Mouse (Mus musculus) retina, embryonic 14.5 days (tissue): Measurements from ENCODE around the gene Znrf1.
A peak's percentile ranks its signal among the peaks of the same experiment; 100 is the strongest.

Experiments used
- DNase-seq: peaks from one replicate; pipeline ENCODE4 v3.0.0-alpha.2; 2015; ENCODE audit warnings: low spot score

Gene Znrf1

DNA sequence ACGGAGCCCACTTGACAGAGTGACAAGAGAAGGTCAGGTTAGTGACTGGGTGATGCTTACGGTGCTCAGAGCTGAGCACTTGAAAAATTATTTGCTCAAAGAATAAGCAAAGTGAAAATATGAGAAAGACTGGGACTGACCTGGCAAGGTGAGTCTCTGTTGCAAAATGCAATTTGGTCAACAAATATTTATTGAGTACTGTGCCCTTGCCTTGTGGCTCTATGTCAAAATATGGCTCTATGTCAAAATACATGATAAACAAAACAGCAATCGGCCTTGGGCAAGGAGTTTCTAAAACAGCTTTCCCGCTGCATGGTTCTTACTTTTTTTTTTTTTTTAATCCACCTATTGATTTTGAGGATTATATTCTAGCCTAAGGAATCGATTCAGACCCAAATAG, 406 bp upstream of the Znrf1 start:
- no peak for DNase-seq

DNA sequence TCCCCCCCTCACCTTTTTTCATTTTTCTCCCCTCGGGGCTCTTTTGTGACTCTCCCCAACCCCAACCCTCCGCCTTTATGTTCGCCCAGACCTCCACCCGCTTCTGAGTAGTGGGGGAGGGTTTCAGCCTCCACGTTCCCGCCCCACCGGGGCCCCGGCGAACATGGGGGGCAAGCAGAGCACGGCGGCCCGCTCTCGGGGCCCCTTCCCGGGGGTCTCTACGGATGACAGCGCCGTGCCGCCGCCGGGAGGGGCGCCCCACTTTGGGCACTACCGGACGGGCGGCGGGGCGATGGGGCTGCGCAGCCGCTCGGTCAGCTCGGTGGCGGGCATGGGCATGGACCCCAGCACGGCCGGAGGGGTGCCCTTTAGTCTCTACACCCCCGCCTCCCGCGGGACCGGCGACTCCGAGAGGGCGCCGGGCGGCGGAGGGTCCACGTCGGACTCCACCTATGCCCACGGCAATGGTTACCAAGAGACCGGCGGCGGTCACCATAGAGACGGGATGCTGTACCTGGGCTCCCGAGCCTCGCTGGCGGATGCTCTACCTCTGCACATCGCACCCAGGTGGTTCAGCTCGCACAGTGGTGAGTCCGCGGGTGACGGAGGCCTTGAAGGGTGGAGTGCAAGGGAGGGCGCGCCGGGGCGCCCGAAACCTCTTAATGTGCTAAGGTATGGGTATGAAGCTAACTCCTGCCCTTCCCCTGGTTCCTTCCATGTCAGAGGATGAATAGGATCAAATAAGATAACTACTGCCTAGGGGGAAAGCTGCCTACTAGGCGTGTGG, 1.3 kb downstream of the Znrf1 start:
- DNase-seq, result peak; percentile 47

DNA sequence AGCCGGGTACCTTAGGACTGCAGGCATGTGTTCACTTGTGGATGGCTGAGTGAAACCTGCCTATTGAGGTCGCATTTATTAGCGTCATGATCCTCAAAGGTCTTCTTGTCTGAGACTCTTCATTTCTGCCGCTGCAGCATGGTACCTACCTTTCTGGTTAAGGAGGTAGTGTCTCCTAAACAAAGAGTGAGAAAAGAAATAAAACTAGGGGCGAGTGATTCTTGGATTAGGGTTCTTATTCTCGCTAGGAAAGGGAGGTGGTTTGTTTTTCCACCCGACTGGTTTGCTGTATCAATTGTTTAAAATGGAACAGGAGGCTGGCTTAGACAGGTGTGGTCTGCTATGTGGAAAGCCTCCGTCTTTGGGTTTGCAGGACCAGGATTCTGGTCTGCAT, 1.9 kb downstream of the Znrf1 start:
- no peak for DNase-seq

DNA sequence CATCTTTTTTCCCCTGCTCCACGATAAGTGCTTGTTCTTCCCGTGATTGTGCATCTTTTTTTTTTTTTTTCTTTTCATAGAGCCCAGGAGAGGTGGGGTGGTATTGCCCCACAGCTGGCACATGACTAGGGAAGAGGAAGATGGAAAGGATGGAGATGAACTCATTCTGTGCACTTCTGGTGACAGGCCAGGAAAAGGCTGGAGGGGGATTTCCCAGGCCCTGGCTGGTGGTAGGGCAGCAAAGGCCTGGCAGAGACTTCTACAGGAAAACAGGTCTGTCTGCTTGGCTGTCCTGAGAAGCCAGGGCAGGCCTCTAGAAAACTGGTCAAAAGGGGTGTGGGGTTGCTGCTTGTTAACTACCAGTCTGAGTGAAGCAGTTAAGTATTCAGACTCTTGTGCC, 2.3 kb downstream of the Znrf1 start:
- DNase-seq, result no peak

DNA sequence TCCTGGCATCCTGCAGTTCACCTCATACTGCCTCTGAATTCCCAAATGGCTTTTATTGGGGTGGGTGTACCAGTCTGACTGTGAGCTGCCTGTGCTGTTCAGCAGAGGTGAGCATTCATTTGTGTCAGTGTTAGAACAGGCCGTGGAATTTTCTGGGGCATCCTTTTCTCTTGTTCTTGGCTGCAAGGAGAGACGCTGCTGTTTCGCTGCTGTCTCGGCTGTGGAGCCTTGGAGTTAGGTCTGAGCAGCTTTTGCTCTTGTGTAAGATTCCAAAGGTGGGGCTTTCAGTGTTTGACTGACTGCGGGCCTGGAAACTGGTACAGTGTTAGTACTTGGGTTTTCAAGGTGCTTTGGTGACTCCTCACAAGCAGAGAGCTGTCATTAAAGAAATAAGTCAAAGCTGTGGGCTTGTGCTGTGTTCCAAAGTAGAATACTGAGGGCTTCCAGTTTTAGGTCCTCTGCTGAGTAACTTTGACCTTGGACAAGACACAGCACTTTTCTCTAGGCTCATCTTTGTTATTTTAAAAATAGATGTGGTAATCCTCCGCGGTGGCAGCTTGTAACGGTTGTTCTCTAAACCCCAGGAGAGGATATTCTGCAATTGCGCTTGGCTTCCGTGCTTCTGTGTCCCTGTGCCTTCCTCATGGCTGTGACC, 3.7 kb downstream of the Znrf1 start:
- no peak for DNase-seq

DNA sequence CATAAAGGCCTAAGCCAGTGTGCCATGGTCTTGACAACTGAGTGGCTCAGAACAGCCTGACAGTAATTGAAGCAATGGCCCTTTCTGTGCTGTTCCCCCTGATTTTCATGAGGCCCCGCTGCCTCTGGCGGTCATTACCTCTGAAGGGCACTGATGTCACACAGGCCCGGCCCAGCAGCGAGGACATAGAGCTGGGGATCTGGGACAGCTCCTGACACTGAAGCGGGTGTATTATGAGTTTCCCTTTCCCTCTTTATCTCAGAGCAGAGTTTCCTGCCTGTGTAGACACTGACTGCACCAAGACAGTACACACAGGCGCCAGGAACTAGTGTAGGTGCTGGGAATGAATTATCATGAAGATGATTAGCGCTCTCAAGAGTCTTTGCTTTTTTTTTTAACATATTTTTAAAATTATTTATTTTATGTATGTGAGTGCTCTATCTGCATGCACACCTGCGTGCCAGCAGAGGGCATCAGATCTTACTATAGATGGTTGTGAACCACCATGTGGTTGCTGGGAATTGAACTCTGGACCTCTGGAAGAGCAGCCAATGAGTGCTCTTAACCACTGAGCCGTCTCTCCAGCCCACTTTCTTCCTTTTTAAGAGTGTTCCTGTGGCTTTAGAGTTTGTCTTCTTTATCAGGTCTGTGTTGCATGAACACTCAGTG, 7.9 kb downstream of the Znrf1 start:
- peak; percentile 28 for DNase-seq

DNA sequence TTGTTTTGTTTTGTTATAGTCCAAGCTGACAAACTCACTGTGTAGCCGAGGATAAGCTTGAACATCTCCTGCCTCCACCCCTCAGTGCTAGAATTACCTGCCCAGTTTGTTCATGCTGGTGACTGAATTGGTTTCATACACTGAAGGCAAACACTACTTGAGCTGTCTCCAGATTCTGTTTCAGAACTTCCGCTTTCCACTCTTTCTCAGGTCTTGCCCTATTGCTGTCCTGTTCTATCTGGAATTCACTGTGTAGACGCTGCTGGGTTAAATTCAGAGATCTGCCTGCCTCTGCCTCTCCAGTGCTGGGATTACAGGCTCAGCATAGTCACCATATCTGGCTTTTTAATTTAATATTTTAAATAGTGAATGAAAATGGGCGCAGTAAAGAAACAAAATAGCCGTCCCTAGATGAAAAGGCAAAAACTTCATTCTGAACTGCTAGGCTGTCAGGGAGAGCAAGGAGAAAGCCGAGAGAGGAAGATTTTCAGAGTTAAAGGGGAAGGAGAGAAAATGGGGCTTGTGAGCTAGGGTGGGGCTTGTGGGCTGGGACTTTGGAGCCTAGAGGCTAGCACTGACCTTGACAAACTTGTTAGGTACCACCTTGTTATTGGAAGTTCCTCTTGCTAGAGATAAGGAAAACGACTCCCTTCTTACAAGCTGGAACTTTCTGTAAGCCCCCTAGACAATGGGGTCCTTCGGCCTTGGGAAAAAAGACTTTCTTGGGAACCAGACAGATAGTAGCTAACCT, 9.7 kb downstream of the Znrf1 start:
- no peak for DNase-seq

DNA sequence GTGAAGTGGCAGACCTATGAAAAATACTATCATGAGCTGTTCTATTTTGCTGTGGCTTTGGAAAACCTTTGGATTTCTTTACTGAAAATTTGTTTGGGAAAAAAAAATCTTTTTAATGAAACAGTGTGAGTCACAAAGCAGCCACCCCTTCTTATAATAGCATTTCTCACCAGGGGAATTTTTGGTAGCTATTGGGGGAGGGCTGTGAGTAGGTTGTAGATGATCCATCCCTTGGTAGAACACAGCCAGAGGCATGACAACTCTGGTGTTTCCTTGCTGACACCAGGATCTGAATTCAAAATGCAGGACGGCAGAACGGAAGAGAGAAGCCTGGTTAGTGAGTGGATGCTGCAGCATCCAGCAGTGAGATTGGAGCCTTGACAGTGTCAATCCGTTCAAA, 11.2 kb downstream of the Znrf1 start:
- DNase-seq, result no peak

DNA sequence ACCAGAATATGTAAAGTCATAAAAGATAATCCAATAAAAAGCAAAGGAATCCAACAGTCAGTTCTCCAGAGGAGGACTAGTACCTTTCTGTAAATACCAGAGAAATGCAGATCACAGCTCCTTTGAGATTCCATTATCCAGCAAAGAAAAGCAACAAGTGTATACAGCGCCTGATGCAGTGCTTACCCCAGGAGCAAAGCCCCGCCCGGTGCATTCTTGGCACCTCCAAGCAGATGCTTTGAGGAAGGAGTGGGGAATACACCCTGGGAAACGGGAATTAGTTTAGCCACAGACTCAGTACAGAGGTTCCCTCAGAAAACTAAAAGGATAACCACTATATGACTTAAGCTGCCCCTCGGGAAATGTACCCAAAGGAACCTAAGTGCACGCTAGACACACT, 12.3 kb downstream of the Znrf1 start:
- DNase-seq, result no peak

DNA sequence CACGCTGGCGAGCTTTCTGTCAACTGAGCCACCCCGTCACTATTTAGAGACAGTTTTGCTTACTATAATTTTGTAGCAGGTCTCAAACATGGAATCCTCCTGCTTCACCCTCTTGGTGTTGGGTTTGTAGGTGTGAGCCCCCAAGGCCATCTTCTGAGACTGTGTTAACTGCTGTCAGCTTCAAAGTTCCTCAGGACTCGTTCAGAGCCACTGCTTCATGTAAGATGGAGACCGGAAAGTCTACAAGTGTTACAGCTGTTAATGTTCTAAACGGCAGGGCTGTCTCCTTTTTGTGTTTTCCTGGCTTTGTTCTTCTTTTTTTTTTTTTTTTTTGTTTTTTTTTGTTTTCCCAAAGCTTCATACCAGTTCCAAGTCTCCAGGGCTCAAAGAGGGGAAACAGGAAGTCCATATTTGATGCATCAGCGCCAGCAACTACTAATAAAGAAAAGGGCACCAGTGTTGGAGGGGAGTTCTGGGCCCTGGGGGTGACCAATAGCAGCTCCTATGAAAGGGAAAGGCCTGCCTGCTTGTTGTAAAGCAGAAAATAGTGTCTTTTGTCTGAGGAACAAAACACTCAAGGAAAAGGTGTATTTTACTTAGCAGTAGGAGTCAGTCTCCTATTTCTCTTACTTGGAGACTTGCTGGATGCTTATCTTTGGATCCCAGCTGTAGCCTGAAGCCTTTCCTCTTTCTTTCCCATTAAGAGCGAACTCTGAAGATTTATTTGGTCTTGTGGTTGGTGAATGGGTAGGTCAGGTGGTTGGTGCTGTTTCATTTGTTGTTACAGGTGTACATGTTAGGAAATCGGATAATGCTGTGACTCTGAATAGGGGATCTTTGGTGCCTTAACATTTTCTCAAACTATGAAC, 14.3 kb downstream of the Znrf1 start:
- no peak for DNase-seq

DNA sequence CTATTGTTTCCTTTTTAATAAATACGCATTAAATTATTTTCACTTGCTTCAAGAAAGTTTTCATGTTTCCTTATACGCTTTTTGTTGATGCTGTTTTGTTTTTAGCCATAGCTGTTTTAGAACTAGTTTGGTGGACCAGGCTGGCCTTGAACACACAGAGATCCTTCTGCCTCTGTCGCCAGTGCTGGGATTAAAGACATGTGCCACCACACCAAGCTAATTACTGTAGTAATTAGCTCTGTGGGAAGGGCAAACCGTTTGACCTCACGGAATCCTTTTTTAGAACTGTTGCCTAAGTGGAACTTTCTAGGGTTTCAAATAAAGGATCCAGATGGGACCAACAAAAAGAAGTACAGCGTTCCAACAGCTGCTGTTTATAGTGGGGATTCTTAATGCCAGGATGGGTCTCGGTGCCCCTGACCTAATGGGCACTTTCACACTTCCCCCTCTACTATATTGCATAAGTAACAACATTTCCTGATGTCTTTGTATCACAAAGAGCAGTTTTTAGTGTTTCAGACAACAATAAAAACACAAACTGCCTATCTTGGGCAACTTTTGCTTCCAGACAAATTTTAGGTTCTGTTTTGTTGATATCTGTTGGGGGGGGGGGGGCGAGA, 15.7 kb downstream of the Znrf1 start:
- DNase-seq, result no peak

DNA sequence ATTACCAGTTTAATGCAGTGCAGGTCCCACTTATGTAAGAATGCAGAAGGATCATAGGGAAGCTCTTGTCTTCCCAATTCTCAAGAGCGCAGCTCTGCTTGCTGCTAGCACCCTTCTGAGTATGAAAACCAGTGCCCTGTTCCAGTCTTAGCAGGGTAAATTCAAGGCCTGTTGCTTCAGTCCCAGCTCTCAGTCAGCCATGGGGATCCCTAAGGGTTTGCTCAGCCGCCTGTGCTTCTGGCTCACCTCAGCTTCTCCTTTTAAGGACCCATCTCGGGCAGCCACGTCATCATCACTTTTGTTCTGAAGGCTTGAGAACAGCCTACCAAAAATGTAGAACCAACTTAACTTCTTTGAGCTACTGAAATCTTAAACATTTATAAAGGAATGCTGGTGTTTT, 25.9 kb downstream of the Znrf1 start:
- no peak for DNase-seq

DNA sequence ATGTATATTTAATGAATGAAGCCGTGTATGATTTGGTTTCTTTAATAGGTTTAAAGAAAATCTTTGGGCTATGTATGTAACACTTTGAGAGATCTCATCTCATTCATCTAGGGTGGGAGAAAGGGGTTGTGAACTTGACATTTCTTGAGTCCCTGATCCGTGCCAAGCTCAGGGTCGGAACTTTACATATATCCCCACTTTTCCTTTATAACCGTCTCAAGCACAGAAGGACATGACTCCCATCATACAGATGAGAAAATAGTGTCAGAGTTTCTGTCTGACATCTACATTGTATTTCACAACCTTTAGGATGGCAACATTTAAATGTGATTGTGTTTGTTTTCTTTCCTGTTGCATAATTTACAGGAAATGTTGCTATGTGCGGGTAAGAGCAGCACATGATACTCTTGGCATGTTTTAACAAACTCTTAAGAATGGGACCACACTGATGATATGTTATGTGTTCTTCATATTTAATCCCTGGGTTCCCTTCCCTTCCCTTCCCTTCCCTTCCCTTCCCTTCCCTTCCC, 26.4 kb downstream of the Znrf1 start:
- DNase-seq, result no peak

DNA sequence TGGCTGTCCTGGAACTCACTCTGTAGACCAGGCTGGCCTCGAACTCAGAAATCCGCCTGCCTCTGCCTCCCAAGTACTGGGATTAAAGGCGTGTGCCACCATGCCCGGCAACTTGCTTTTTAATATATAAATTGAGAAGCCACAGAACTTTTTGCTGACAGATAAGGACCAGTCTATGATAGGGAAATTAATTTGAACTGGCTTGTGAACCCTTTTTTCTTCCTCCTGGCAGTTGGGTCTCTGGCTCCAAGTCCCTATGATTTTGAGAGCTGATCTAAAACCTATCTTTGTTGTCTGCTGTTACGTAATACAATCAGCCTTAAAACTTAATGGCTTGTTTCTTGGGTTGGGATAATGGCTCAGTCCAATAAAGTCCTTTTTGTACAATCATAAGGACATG, 27.2 kb downstream of the Znrf1 start:
- DNase-seq, result no peak

DNA sequence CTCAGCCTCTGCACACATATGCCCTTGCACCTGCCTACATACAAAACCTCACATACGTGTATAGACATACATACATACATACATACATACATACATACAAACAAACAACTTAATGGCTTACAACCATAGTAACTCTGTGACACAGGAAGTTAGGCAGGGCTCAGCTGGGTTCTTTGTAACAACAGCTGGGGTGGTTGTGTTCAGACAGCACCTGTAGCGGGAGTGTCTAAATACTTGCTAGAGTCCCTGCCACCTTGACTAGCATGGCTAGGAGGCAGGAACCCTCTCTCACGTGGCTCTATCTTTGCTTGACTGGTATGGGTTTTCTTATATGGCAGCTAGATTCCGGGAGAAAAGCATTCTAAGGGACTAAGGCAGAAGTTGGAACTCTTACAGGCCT, 27.8 kb downstream of the Znrf1 start:
- no peak for DNase-seq

DNA sequence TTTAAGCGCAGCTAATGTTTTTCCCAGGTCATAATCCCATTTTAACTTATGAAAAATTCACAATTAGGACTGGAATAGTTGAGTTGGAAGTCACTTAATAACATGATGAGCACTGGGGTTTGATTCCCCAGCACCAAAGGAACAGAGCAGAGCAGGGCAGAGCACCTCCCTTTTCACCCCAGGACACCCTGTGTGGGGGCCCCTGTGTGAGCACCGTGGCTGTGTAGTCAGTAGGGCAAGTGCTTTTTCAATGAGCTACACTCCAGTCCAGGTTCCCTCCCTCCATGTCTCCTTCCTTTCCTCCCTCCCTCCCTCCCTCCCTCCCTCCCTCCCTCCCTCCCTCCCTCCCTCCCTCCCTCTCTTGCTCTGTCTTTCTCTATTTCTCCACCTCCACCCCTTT, 28.2 kb downstream of the Znrf1 start:
- no peak for DNase-seq

DNA sequence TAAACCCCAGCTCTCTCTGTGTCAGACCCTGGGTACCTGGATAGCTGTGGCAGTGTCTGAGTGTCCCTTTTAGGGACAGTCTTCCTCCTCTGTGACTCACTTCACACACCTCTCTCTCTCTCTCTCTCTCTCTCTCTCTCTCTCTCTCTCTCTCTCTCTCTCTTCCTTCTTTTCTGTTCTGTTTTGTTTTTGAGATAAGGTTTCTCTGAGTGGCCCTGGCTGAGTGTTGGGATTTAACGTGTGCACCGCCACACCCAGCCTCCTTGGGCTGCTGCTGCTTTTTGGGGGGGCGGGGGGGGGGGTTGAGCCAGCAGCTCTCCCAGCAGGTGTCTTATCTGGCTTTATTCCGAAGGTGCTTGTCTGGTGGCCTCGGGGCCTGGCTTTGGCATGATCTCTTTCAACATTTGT, 29.9 kb downstream of the Znrf1 start:
- no peak for DNase-seq

DNA sequence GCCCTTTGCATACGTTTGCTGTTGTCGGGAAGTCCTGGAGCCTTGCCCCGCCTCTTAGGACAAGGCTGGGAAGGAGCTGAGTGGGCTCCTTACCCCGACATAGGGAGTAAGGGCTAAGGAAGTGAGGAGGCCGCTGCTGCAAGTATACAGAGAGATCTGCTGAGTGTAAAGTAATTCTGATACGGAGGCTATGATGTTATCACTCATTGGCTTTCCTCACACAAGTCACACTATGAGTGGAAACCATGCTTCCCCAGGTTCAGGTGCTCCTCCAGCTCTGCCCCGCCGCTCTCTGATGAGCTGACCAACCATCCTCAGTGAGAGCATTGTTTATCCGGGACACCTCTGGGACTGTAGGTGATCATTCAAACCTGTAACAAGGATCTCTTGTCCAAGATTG, 30.4 kb downstream of the Znrf1 start:
- no peak for DNase-seq

DNA sequence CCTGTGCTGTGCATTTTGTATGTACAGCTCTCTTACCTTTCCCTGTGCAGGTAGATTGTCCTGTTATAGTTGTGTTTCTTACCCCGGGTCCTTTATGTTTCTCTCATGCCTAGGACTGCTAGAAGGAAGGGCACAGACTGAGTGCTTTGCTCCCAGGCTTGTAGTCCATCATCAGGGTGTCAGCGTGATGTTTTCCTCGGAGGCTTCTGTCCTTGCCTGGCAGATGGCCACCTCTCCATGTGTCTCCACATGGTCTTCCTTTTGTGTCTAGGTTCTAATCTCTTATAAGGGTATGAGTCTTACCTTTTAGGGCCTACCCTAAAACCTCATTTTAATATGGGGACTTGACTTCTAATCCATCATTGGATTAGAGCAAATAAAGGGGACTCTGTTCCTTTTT, 31.7 kb downstream of the Znrf1 start:
- no peak for DNase-seq

DNA sequence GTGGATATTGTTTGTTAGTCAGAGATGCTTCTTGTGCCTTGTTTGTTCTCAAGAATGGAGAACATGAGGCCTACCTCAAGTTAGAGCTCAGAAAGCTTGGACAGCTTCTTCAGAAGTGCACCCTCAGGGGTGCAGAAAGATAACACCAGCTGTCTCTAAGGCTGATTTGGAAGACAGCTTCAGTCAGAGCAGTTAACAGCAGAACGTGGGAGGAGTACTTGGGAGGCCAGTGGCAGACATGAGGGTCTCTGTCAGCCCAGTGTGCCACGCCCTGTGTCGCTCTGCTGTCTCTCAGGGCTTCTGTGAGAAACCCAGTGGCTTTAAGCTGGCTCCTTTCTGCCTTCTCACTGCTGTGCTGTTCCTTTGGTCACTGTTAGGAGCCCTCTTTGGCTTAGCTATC, 32.1 kb downstream of the Znrf1 start:
- no peak for DNase-seq

DNA sequence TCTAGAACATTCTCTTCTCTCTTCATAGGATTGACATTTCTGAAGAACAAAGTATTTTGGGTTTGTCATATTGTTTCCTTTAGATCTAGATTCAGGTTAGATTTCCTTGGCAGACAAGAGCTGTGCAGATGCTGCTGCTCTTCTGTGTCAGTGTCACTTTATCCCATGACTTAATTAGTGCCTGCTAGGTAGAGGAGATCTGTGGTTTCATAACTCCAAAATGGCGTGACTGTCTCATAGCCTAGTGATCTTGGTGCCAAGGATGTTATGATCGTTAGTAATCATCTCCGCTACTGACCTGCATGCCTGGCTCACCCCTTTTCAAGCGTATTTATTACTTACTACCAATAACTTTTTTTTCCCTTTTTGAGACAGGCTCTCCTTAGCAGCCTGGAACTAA, 34.0 kb downstream of the Znrf1 start:
- DNase-seq, result no peak
